Mouse (Mus musculus) ES-Bruce4 (cell line): ENCODE results near the gene Ltbp4.

Experiments
- CTCF ChIP-seq: IDR thresholded peaks from one replicate; pipeline ENCODE4 v1.8.1; 2011; ENCODE audit warnings: low read depth, low read length
- EP300 ChIP-seq: IDR thresholded peaks from 2 replicates; pipeline ENCODE4 v1.6.1; 2011; ENCODE audit warnings: low read depth, low read length; ENCODE audit not compliant: insufficient read depth

- TF ChIP-seq CTCF: no peak
- no peak for TF ChIP-seq EP300
Measured at GRCm38 (mm10) chr7:27361283-27361946, 23.9 kb upstream of the Ltbp4 start.
